Mouse (Mus musculus) MEL (cell line): ENCODE data around the gene Fam129a. TPM values are rescaled to one million over a fixed set of nuclear protein-coding genes. Genes with fewer than 3 reads are reported as not detected.

Experiments
- DNase-seq: peaks from one replicate; pipeline ENCODE4 v3.0.0; 2011; ENCODE audit warnings: low read depth, low spot score
- H3K27ac ChIP-seq: 2 replicates; pipeline ENCODE4 v1.5.1; 2012; ENCODE audit warnings: low read depth, mild to moderate bottlenecking, control low read depth, low read length, moderate library complexity; ENCODE audit not compliant: control insufficient read depth
- H3K27me3 ChIP-seq, 2 experiments: fragments of 150-350 bp in 1 of 2; sonication (generic) in 1 of 2; 2 replicates each; pipeline ENCODE4 v1.6.1; 2012; ENCODE audit warnings: low read length in 2 of 2, mild to moderate bottlenecking in 2 of 2, improper control_type of control experiment in 1 of 2, moderate library complexity in 1 of 2; ENCODE audit not compliant: insufficient read depth in 2 of 2, control insufficient read depth in 1 of 2
- H3K36me3 ChIP-seq, 2 experiments: 2 replicates each; pipeline ENCODE4 v1.6.1; 2012 to 2014; ENCODE audit warnings: low read length in 2 of 2, improper control_type of control experiment in 1 of 2, inconsistent platforms in 1 of 2, mild to moderate bottlenecking in 1 of 2; ENCODE audit not compliant: insufficient read depth in 2 of 2, control insufficient read depth in 1 of 2
- H3K4me1 ChIP-seq, 2 experiments: fragments of 150-350 bp in 1 of 2; sonication (generic) in 1 of 2; 2 replicates each; pipeline ENCODE4 v1.6.1; 2012; ENCODE audit warnings: low read length in 2 of 2, improper control_type of control experiment in 1 of 2, mild to moderate bottlenecking in 1 of 2; ENCODE audit not compliant: insufficient read depth in 2 of 2, control insufficient read depth in 1 of 2
- H3K4me3 ChIP-seq, 2 experiments: fragments of 150-350 bp in 1 of 2; sonication (generic) in 1 of 2; 2 replicates each; pipeline ENCODE4 v1.5.1; 2012; ENCODE audit warnings: low read depth in 2 of 2, low read length in 2 of 2, mild to moderate bottlenecking in 2 of 2, moderate library complexity in 2 of 2, control low read depth in 1 of 2, improper control_type of control experiment in 1 of 2; ENCODE audit not compliant: control insufficient read depth in 1 of 2, insufficient read depth in 1 of 2
- H3K79me2 ChIP-seq: 2 replicates; pipeline ENCODE4 v1.6.1; 2012; ENCODE audit warnings: mild to moderate bottlenecking, low read length, moderate library complexity; ENCODE audit not compliant: control insufficient read depth, poor library complexity, insufficient read depth
- H3K9ac ChIP-seq: 2 replicates; pipeline ENCODE4 v1.6.1; 2012; ENCODE audit warnings: low read depth, mild to moderate bottlenecking, control low read depth, low read length, moderate library complexity; ENCODE audit not compliant: control insufficient read depth, poor library complexity, severe bottlenecking
- H3K9me3 ChIP-seq: fragments of 150-350 bp; sonication (generic); replicated peaks from 2 replicates; pipeline ENCODE4 v1.6.1; 2012; ENCODE audit warnings: mild to moderate bottlenecking, low read length, improper control_type of control experiment, moderate library complexity; ENCODE audit not compliant: insufficient read depth
- CHD2 ChIP-seq: IDR thresholded peaks from 2 replicates; pipeline ENCODE4 v1.6.1; 2011; ENCODE audit warnings: low read length, improper control_type of control experiment
- CTCF ChIP-seq, 3 experiments: IDR thresholded peaks in 2 of 3; conservative IDR thresholded peaks in 1 of 3; 2 replicates each; pipeline ENCODE4 v1.5.1; 2011 to 2012; ENCODE audit warnings: low read length in 3 of 3, low read depth in 2 of 3, mild to moderate bottlenecking in 2 of 3, improper control_type of control experiment in 1 of 3, inconsistent platforms in 1 of 3, mixed read lengths in 1 of 3, moderate library complexity in 1 of 3; ENCODE audit not compliant: control insufficient read depth in 1 of 3, insufficient read depth in 1 of 3, poor library complexity in 1 of 3, severe bottlenecking in 1 of 3
- E2F4 ChIP-seq: IDR thresholded peaks from 2 replicates; pipeline ENCODE4 v1.6.1; 2011; ENCODE audit warnings: low read depth, low read length, improper control_type of control experiment, borderline replicate concordance
- ELF1 ChIP-seq: IDR thresholded peaks from 2 replicates; pipeline ENCODE4 v1.6.1; 2014; ENCODE audit warnings: low read depth, mild to moderate bottlenecking, inconsistent platforms, low read length, improper control_type of control experiment, moderate library complexity
- HCFC1 ChIP-seq: IDR thresholded peaks from 2 replicates; pipeline ENCODE4 v1.6.1; 2012; ENCODE audit warnings: low read depth, mild to moderate bottlenecking, inconsistent platforms, low read length, improper control_type of control experiment, moderate library complexity
- MAX ChIP-seq: IDR thresholded peaks from 2 replicates; pipeline ENCODE4 v1.6.1; 2011; ENCODE audit warnings: low read length, improper control_type of control experiment
- MAZ ChIP-seq: IDR thresholded peaks from 2 replicates; pipeline ENCODE4 v1.6.1; 2012; ENCODE audit warnings: low read depth, mild to moderate bottlenecking, inconsistent platforms, low read length, improper control_type of control experiment
- MEF2A ChIP-seq: IDR thresholded peaks from 2 replicates; pipeline ENCODE4 v1.6.1; 2014; ENCODE audit warnings: low read depth, mild to moderate bottlenecking, inconsistent platforms, low read length, improper control_type of control experiment; ENCODE audit not compliant: poor library complexity, insufficient replicate concordance, severe bottlenecking; ENCODE audit errors: extremely low read depth
- MXI1 ChIP-seq: IDR thresholded peaks from 2 replicates; pipeline ENCODE4 v1.6.1; 2011; ENCODE audit warnings: mild to moderate bottlenecking, low read depth, low read length, improper control_type of control experiment
- MYB ChIP-seq: IDR thresholded peaks from 2 replicates; pipeline ENCODE4 v1.6.1; 2011; ENCODE audit warnings: mild to moderate bottlenecking, low read depth, low read length, improper control_type of control experiment
- NELFE ChIP-seq: IDR thresholded peaks from 2 replicates; pipeline ENCODE4 v1.6.1; 2011; ENCODE audit warnings: low read depth, low read length, improper control_type of control experiment
- NRF1 ChIP-seq: IDR thresholded peaks from 2 replicates; pipeline ENCODE4 v1.6.1; 2014; ENCODE audit warnings: low read depth, mild to moderate bottlenecking, inconsistent platforms, low read length, improper control_type of control experiment, moderate library complexity; ENCODE audit not compliant: poor library complexity, insufficient read depth, severe bottlenecking
- POLR2A ChIP-seq, 2 experiments: IDR thresholded peaks; 2 replicates each; pipeline ENCODE4 v1.6.1; 2011 to 2012; ENCODE audit warnings: low read length in 2 of 2, mild to moderate bottlenecking in 2 of 2, control low read depth in 1 of 2, improper control_type of control experiment in 1 of 2, low read depth in 1 of 2, moderate library complexity in 1 of 2; ENCODE audit not compliant: control insufficient read depth in 1 of 2, insufficient read depth in 1 of 2, poor library complexity in 1 of 2
- POLR2AphosphoS5 ChIP-seq: IDR thresholded peaks from 2 replicates; pipeline ENCODE4 v1.6.1; 2012; ENCODE audit warnings: low read depth, borderline replicate concordance, mild to moderate bottlenecking, inconsistent platforms, low read length, moderate library complexity, mixed read lengths
- RAD21 ChIP-seq: IDR thresholded peaks from 2 replicates; pipeline ENCODE4 v1.6.1; 2011; ENCODE audit warnings: mild to moderate bottlenecking, low read depth, low read length, improper control_type of control experiment
- TAL1 ChIP-seq: IDR thresholded peaks from 2 replicates; pipeline ENCODE4 v1.6.1; 2012; ENCODE audit warnings: mild to moderate bottlenecking, inconsistent platforms, low read length, moderate library complexity, mixed read lengths
- TBP ChIP-seq: IDR thresholded peaks from 2 replicates; pipeline ENCODE4 v1.8.0; 2011; ENCODE audit warnings: low read depth, low read length, improper control_type of control experiment
- TCF12 ChIP-seq: IDR thresholded peaks from 2 replicates; pipeline ENCODE4 v1.6.1; 2014; ENCODE audit warnings: low read depth, mild to moderate bottlenecking, inconsistent platforms, low read length, improper control_type of control experiment, moderate library complexity
- UBTF ChIP-seq: IDR thresholded peaks from 2 replicates; pipeline ENCODE4 v1.6.1; 2012; ENCODE audit warnings: low read depth, mild to moderate bottlenecking, inconsistent platforms, low read length, improper control_type of control experiment, moderate library complexity, borderline replicate concordance; ENCODE audit not compliant: insufficient read depth
- USF2 ChIP-seq, 2 experiments: IDR thresholded peaks; 2 replicates each; pipeline ENCODE4 v1.6.1; 2011 to 2012; ENCODE audit warnings: improper control_type of control experiment in 2 of 2, low read length in 2 of 2, borderline replicate concordance in 1 of 2, inconsistent platforms in 1 of 2, low read depth in 1 of 2, mild to moderate bottlenecking in 1 of 2; ENCODE audit not compliant: insufficient read depth in 1 of 2
- ZC3H11A ChIP-seq: IDR thresholded peaks from 2 replicates; pipeline ENCODE4 v1.6.1; 2012; ENCODE audit warnings: low read depth, mild to moderate bottlenecking, inconsistent platforms, low read length, improper control_type of control experiment
- ZMIZ1 ChIP-seq: IDR thresholded peaks from 2 replicates; pipeline ENCODE4 v1.6.1; 2012; ENCODE audit warnings: low read depth, mild to moderate bottlenecking, inconsistent platforms, low read length, improper control_type of control experiment, moderate library complexity
- ZNF384 ChIP-seq: IDR thresholded peaks from 2 replicates; pipeline ENCODE4 v1.6.1; 2012; ENCODE audit warnings: low read depth, mild to moderate bottlenecking, inconsistent platforms, low read length, improper control_type of control experiment
- polyA plus RNA-seq, 2 experiments: library from polyadenylated mRNA; stranded (reverse) in 1 of 2; unstranded in 1 of 2; fragments of >175 nt in 1 of 2; fragments of >200 nt in 1 of 2; gene quantifications; 2 replicates each; pipeline versions ENCODE4 v1.2.1 to v1.2.4; 2012; ENCODE audit warnings: low replicate concordance in 2 of 2, low read depth in 1 of 2; ENCODE audit not compliant: insufficient read length in 2 of 2, insufficient read depth in 1 of 2, missing spikeins in 1 of 2
- total RNA-seq: library from RNA; depleted of rRNA; stranded (reverse); fragments of 300-350 nt; gene quantifications from 2 replicates; pipeline ENCODE4 v1.2.3, GENCODE M21; 2012; rRNA removed

Gene Fam129a
- total RNA-seq (3.1 and 7.4 TPM in 2 replicates), polyA plus RNA-seq (10 to 100 TPM in 1 of 2 experiments, 1 to 10 TPM in 1; 8.8 to 67.5 TPM)

GRCm38 (mm10) chr1:151570981-151571837 lies at the start of gene Fam129a:
TSS of gene Fam129a (plus strand) at chr1:151571186.
- peaks cover 5 to 11% of the 10 kb centered on the region in 2 experiments; a peak in 3 of 4 replicates for H3K4me1 ChIP-seq
- peak within 1 kb of the TSS; percentile 87 to 92 for H3K4me3 ChIP-seq
- peaks cover 4% of the 10 kb centered on the region for H3K79me2 ChIP-seq
- no peaks in the 10 kb centered on the region for H3K9me3 ChIP-seq
- H3K9ac ChIP-seq, result peak within 1 kb of the TSS; percentile 86
- no peaks in the 10 kb centered on the region for H3K27me3 ChIP-seq
- peaks cover 0 to 7% of the 10 kb centered on the region in 2 experiments; a peak in 2 of 4 replicates for H3K36me3 ChIP-seq
- no peak for TF ChIP-seq ZC3H11A
- TF ChIP-seq NRF1, result no peak
- TF ChIP-seq POLR2A (IDR thresholded peaks at IDR 0.05; ENCODE audit: control insufficient read depth in 1 of 2, insufficient read depth in 1 of 2, low read depth in 1 of 2, low read length in 2 of 2, poor library complexity in 1 of 2), result peak; percentile 47 to 55; a peak in 1 of 4 replicates
- TF ChIP-seq CHD2, result no peak
- TF ChIP-seq ZMIZ1, result peak; percentile 45; the same call in 1 of the 2 replicates
- TF ChIP-seq MAX, result 0 out of 2 replicates have a peak, but pooled peaks have one; percentile 37
- peak; percentile 49; the same call in 1 of the 2 replicates for TF ChIP-seq MXI1
- TF ChIP-seq TBP, result peak; percentile 50; the same call in 1 of the 2 replicates
- peak; percentile 50 for TF ChIP-seq NELFE
- peak; percentile 57 for TF ChIP-seq ELF1
- TF ChIP-seq UBTF, result peak; percentile 77; the same call in 1 of the 2 replicates
- no peak for TF ChIP-seq MAZ
- 0 out of 2 replicates have a peak, but pooled peaks have one; percentile 26 for TF ChIP-seq TCF12
- TF ChIP-seq RAD21, result no peak
- no peak for TF ChIP-seq MEF2A
- TF ChIP-seq CTCF (IDR thresholded peaks at IDR 0.05 in 2 of 3, conservative IDR thresholded peaks at IDR 0.05 in 1 of 3; ENCODE audit: control insufficient read depth in 1 of 3, insufficient read depth in 1 of 3, low read depth in 2 of 3, low read length in 3 of 3, poor library complexity in 1 of 3, severe bottlenecking in 1 of 3), result no peak
- peak within 1 kb of the TSS; percentile 96 for H3K27ac ChIP-seq
- DNase-seq, result peak; percentile 82

- Histone ChIP-seq H3K79me2 (no peaks in the 10 kb centered on the region), H3K9ac (no peak overlapping the region), H3K27me3 (no peaks in the 10 kb centered on the region), H3K4me1 (no peaks in the 10 kb centered on the region), H3K27ac (no peak overlapping the region), H3K36me3 (no peaks in the 10 kb centered on the region), H3K9me3 (no peaks in the 10 kb centered on the region), H3K4me3 (no peak overlapping the region)
- TF ChIP-seq POLR2AphosphoS5 (no peak), HCFC1 (no peak), USF2 (IDR thresholded peaks at IDR 0.05; ENCODE audit: borderline replicate concordance in 1 of 2, insufficient read depth in 1 of 2, low read depth in 1 of 2, low read length in 2 of 2) (no peak), MYB (no peak), TAL1 (no peak), MEF2A (no peak), ZNF384 (no peak), E2F4 (no peak)
- no peak for DNase-seq
Observed at GRCm38 (mm10) chr1:151526701-151527100, 44.3 kb upstream of the Fam129a start.
